Mouse (Mus musculus) cerebellum, adult 2 months (tissue): Measurements from ENCODE around the gene Eif3a. TPM values are rescaled to one million over a fixed set of nuclear protein-coding genes. Genes with fewer than 3 reads are reported as not detected.
A peak's percentile ranks its signal among the peaks of the same experiment; 100 is the strongest.

ENCODE experiments used
- DNase-seq, 2 experiments: peaks; one replicate each; pipeline ENCODE4 v3.0.0; 2021
- H3K27ac ChIP-seq: fragments of 200-500 bp; 2 replicates; pipeline ENCODE4 v1.5.1; 2012; ENCODE audit warnings: low read length, control low read depth, inconsistent platforms; ENCODE audit not compliant: insufficient read depth
- H3K27me3 ChIP-seq: fragments of 200-500 bp; 2 replicates; pipeline ENCODE4 v1.6.1; 2012; ENCODE audit warnings: inconsistent platforms, mild to moderate bottlenecking, low read length, moderate library complexity; ENCODE audit not compliant: control insufficient read depth, insufficient read depth
- H3K4me1 ChIP-seq: fragments of 200-500 bp; 2 replicates; pipeline ENCODE4 v1.6.1; 2011; ENCODE audit warnings: low read length; ENCODE audit not compliant: control insufficient read depth, insufficient read depth
- H3K4me3 ChIP-seq: fragments of 200-500 bp; replicated peaks from 2 replicates; pipeline ENCODE3; 2011; ENCODE audit warnings: mild to moderate bottlenecking, low read depth, low read length, control low read depth; ENCODE audit not compliant: insufficient read depth
- CTCF ChIP-seq: fragments of 200-500 bp; IDR thresholded peaks from 2 replicates; pipeline ENCODE4 v1.5.1; 2011; ENCODE audit warnings: low read depth, mild to moderate bottlenecking, control low read depth, low read length, moderate library complexity, borderline replicate concordance; ENCODE audit not compliant: insufficient read depth
- POLR2A ChIP-seq: fragments of 200-500 bp; IDR thresholded peaks from 2 replicates; pipeline ENCODE4 v1.6.1; 2011; ENCODE audit warnings: low read length, control low read depth, borderline replicate concordance; ENCODE audit not compliant: insufficient read depth
- WGBS: fragments of 180-500 bp; shearing (Covaris S2); methylation state at CpG from one replicate; pipeline ENCODE4 v1.1.7; 2018; 5-methylcytosine and 5-hydroxymethylcytosine counted together
- polyA plus RNA-seq: library from polyadenylated mRNA; depleted of rRNA; stranded (reverse); fragments of >200 nt; gene quantifications from 2 replicates; pipeline ENCODE4 v1.2.3, GENCODE M21; 2012; rRNA removed

The Eif3a gene
- 69.0 and 73.5 TPM in 2 replicates for polyA plus RNA-seq

DNA sequence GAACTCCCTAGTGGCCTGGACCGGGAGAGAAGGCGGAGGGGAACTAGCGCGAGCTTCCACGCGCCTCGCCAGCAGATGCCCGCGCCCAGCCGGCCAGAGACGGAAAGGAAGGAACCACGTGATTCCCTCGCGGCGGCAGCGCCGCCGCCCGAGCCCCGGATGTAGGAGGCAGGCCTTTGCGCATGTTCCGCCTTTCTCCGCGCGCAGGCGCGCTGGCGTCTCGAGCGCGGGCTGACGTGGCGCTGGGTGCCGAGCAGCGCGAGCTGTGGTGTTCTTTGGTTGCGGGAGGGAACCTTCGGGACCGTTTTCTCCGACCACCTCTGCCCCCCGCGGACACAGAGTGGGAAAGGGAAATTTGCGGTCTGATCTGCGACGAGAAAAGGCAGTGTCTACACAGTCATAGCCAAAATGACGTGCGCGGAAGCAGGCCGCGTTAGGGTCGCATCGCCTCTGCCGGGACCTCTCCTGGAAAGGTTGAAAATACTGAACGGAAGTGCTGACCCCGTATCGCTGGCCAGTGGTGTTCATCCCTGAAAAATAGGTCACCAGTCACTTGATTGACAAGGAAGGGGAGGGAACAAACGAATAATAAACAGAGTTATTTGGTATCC is at the start of gene Eif3a:
Gene Eif3a, minus strand, starts transcription at position 108 of the 611 bp plus-strand sequence.
- H3K27ac ChIP-seq, result peak within 1 kb of the TSS; percentile 100
- H3K4me3 ChIP-seq, result peak within 1 kb of the TSS; percentile 95
- H3K4me1 ChIP-seq, result no peaks in the 10 kb centered on the region; the same call in 1 of the 2 replicates
- under 1% methylated on average over 57 of the region's 57 CpGs for WGBS
- H3K27me3 ChIP-seq, result no peaks in the 10 kb centered on the region
- TF ChIP-seq POLR2A (peak; percentile 99), CTCF (no peak)
- DNase-seq, result peak; percentile 96 to 97

DNA sequence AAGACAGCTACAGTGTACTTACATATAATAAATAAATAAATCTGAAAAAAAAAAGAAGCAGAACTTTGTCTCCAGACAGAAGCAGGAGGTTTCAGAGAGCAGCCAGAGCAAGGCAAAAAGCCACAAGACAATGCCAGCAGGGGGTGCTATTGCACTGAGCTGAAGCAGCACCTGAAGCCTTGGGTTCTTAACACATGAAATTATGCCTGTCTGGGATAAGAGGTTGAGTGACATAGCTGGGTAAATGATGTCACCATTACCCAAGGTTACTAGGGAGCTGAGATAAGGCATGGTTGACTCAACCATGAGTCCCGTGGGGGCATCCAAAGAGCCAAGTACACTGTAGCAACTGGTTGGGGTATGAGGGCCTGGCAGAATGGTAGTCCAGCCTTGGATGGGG is 47.3 kb upstream of the Eif3a start:
- TF ChIP-seq CTCF, result peak; percentile 72
- TF ChIP-seq POLR2A, result no peak
- H3K27me3 ChIP-seq, result no peaks in the 10 kb centered on the region
- WGBS, result 93% methylated on average over 1 of the region's 1 CpGs
- no peak overlapping the region for H3K4me3 ChIP-seq
- peak; percentile 49 to 67 for DNase-seq
- no peaks in the 10 kb centered on the region for H3K4me1 ChIP-seq
- no peak overlapping the region for H3K27ac ChIP-seq

DNA sequence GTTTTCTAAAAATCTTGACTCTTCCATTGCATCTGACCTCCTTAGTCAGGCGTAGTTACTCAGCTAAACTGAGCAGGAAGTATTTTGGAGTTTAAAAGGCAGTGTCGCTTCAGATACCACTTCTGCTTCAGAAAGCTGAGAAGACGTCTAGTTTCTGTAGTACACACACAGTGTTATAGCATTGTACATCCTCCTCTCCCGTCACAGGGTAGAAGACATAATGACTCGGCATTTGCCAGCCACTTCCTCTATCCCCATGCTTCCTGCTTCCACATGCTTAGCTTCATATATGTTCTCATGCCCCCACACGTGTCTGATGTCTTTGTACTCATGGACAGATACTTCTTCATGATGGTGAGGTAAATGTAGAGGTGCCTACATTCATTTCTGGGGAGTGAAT is 28.2 kb upstream of the Eif3a start:
- WGBS, result 92% methylated on average over 6 of the region's 6 CpGs
- Histone ChIP-seq H3K27me3 (no peaks in the 10 kb centered on the region), H3K4me3 (no peak overlapping the region), H3K27ac (no peak overlapping the region), H3K4me1 (no peaks in the 10 kb centered on the region; the same call in 1 of the 2 replicates)
- no peak for DNase-seq
- TF ChIP-seq POLR2A, result no peak
- no peak for TF ChIP-seq CTCF

DNA sequence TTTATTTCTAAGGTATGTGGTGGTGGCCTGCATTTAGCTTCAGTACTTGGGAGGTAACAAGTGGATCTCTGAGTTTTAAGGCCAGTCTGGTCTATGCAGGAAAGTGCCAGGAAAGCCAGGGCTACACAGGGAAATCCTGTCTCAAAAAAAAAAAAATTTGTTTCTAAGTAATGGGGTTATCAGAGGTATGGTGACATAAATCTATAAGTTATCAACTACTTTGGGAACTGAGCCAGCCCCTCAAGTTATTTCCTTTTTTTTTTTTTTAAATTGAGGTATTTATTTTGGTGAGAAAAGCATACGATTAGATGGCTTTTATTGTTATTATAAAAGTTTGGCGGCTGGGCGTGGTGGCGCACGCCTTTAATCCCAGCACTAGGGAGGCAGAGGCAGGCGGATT is 22.7 kb upstream of the Eif3a start:
- no peak for DNase-seq
- over 99% methylated on average over 6 of the region's 6 CpGs for WGBS
- no peak for TF ChIP-seq POLR2A
- TF ChIP-seq CTCF, result no peak
- Histone ChIP-seq H3K27ac (no peak overlapping the region), H3K27me3 (no peaks in the 10 kb centered on the region), H3K4me1 (no peaks in the 10 kb centered on the region; the same call in 1 of the 2 replicates), H3K4me3 (no peak overlapping the region)

DNA sequence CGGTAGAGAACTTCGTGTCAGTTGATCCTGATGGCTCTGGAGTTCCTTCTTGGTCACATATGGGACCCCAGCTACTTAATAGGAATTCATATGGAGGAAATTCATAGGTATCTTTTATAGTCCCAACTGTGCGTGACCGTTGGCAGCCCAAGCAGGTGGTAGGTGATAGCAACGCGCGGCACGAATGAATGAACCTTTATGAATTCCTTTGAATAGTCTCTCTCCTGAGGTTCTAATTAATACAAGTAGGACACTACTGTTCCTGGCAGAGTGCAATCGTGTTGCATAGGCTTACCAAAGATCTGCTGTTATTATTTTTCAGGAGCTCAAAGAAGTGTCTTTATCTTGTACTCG is 21.6 kb upstream of the Eif3a start:
- Histone ChIP-seq H3K4me1 (no peaks in the 10 kb centered on the region; the same call in 1 of the 2 replicates), H3K27ac (no peak overlapping the region), H3K4me3 (peak overlapping the region; percentile 48), H3K27me3 (no peaks in the 10 kb centered on the region)
- 8% methylated on average over 10 of the region's 10 CpGs for WGBS
- TF ChIP-seq CTCF, result no peak
- no peak for TF ChIP-seq POLR2A
- DNase-seq, result no peak

DNA sequence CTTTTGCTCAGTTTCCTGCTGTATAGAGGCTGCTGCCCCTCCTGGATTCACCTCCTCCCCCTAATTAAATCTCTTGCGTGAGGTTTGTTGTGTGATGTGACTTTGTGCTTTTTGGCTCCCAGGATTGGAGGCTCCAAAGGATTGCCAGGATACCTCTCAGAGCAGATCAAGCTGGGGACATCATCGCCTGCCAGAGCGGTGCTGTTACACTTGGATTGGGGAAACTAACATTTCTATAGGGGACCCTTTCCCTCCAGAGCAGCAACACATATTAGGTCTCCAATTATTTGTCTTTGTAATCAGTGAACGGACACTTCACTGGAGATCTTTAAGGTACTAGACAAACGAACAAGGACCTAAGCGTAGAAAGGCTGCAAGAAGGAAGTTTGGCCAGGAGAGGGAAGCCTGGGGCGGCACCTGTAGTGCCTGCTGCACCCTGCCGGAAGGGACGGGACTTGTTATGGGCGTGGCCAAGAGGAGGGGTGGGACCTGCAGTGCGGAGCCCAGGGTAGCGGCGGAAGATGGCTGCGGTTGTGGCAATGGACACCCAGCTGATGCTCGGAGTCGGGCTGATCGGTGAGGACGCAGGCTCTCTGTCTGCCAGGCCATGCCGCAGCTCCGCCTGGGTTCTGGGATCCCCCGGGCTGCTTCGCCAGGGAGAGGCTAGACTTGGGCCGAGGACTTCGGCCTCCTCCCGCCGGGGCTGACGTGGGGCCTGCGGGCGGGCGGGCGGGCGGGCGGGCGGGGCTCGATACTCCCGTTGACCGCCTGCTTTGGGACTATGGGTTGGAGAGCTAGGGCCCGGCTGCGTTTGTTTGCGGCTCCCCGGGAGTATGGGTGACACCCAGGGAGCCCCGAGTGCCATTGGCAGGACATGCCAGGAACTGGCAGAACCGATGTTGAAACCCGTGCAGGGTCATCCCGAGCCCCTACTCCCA is 20.9 kb upstream of the Eif3a start, which contains the start of gene Fam45a:
Gene Fam45a, plus strand, starts transcription at position 488 of the 938 bp plus-strand sequence.
- Histone ChIP-seq H3K27ac (peak within 1 kb of the TSS; percentile 10; the same call in 1 of the 2 replicates), H3K27me3 (no peaks in the 10 kb centered on the region), H3K4me1 (no peaks in the 10 kb centered on the region; the same call in 1 of the 2 replicates), H3K4me3 (peak within 1 kb of the TSS; percentile 48)
- 1% methylated on average over 39 of the region's 45 CpGs for WGBS
- DNase-seq, result peak; percentile 91 to 92
- peak; percentile 69 for TF ChIP-seq CTCF
- peak; percentile 88 for TF ChIP-seq POLR2A

DNA sequence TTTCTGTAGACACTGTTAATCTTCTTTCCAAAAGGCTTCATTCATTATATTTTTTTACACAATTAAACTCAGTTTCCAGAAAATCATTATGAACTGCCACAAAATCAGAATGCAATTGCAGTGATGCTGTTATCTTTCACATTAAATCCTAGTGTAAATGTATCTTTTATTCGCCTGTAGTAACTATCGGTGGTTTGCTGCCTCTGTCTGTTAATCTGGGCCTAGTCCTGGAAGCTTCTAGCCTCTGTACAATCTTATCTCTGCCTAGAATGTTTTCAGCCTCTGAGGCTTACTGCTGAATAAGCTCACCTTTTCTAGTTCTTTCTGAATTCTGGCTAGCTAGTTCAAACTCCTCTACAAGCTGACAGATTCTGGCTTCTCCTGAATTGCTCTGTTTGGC is 19.5 kb upstream of the Eif3a start:
- H3K27me3 ChIP-seq, result no peaks in the 10 kb centered on the region
- no peaks in the 10 kb centered on the region for H3K4me1 ChIP-seq
- no peak for TF ChIP-seq POLR2A
- TF ChIP-seq CTCF, result no peak
- WGBS, result 98% methylated on average over 2 of the region's 2 CpGs
- DNase-seq, result no peak
- H3K27ac ChIP-seq, result no peak overlapping the region
- H3K4me3 ChIP-seq, result no peak overlapping the region
